ENCODE assay signal across 17 mouse cellular contexts in the genomic region with DNA sequence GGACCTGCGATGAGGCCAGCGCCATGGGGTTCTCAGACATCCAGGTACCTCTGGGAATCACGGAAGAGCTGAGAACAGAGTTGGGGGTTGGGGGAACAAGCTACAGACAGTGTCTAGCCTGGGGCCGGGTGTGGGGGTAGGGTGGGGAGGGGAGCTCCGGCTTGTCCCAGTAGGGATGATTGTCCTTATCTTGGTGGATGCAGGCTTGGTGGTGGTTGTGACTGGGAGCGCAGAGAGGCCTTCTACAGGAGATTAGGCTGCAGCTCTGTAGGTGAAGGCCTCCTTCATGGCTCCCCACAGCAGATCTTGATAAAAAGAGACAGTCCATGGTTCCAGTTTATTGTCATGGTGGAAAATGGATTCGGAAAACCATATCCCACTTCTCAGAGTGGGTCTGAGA. TPM values are rescaled to one million over a fixed set of nuclear protein-coding genes. Genes with fewer than 3 reads are reported as not detected.
A peak's percentile ranks its signal among the peaks of the same experiment; 100 is the strongest.
DNase-seq lines count a peak whose midpoint lies in the region; ATAC-seq and TF ChIP-seq lines count a peak whose summit lies in the region.
"Had no signal": no experiment of that assay in that cellular context is flagged by ENCODE, and none has a peak within 500 bp of the region (broad histone marks: within the 10 kb centered on the region; RNA-seq: fewer than 3 reads in every experiment).

No protein-coding gene starts in this region.

- peak overlapping the region; percentile 92 for H3K27ac ChIP-seq in liver, embryonic 14.5 days
- H3K27ac ChIP-seq in hindbrain, postnatal 0 days = no peak overlapping the region
- H3K27ac ChIP-seq: embryonic facial prominence, embryonic 10.5 days; hindbrain, embryonic 10.5 days; limb, embryonic 13.5 days had no signal

- peaks cover 49 to 55% of the 10 kb centered on the region in 2 experiments for H3K4me1 ChIP-seq in liver, embryonic 14.5 days (replicated peaks; ENCODE audit: control insufficient read depth in 2 of 2, insufficient read depth in 2 of 2, low read length in 1 of 2)
- peaks cover 4% of the 10 kb centered on the region; the same call in 1 of the 2 replicates for H3K4me1 ChIP-seq in hindbrain, postnatal 0 days (ENCODE audit: insufficient read depth, low read length)

- DNase-seq in spleen, adult 12 weeks (ENCODE audit: low spot score) = peak; percentile 36
- no peak for DNase-seq in spleen, adult 18-20 months
- DNase-seq in liver, embryonic 14.5 days (ENCODE audit: low read depth in 3 of 3, low spot score in 3 of 3) = peak; percentile 86 to 90 (median 88)
- no peak for DNase-seq in ovary, adult 18-20 months (ENCODE audit: low spot score)
- no peak for DNase-seq in gastrocnemius, postnatal 4 days (ENCODE audit: low spot score in 2 of 2)
- no peak for DNase-seq in hindbrain, postnatal 0 days (ENCODE audit: low spot score)
- DNase-seq: cerebellum, postnatal 10 days; kidney, adult 11 months; kidney, postnatal 4 days; lung, postnatal 14 days; midbrain, embryonic 14.5 days had no signal

- H3K4me3 ChIP-seq in liver, embryonic 14.5 days (ENCODE audit: insufficient read depth in 1 of 2, low read depth in 2 of 2, low read length in 2 of 2) = peak overlapping the region; percentile 35; a peak in 3 of 4 replicates
- H3K4me3 ChIP-seq in hindbrain, postnatal 0 days (ENCODE audit: low read length) = no peak overlapping the region
- H3K4me3 ChIP-seq: embryonic facial prominence, embryonic 10.5 days; forebrain, embryonic 10.5 days; hindbrain, embryonic 10.5 days; limb, embryonic 13.5 days had no signal

- WGBS in liver, embryonic 14.5 days (ENCODE audit: insufficient replicate concordance) = 16% methylated on average over 5 of the region's 7 CpGs
- 73% methylated on average over 7 of the region's 7 CpGs for WGBS in hindbrain, postnatal 0 days

- peak; percentile 78; the same call in 1 of the 2 replicates for ATAC-seq in common myeloid progenitor, adult 5-6 weeks (replicated peaks; ENCODE audit: low read depth, poor library complexity, severe bottlenecking)
- peak; percentile 99 for ATAC-seq in liver, embryonic 14.5 days (ENCODE audit: insufficient read depth)
- ATAC-seq in hindbrain, postnatal 0 days = no peak
- ATAC-seq: Patski had no signal

- peak overlapping the region; percentile 70 for H3K4me2 ChIP-seq in liver, embryonic 14.5 days (ENCODE audit: low read depth)
- no peak overlapping the region for H3K4me2 ChIP-seq in hindbrain, postnatal 0 days (ENCODE audit: low read depth, low read length)
- H3K4me2 ChIP-seq: limb, embryonic 13.5 days had no signal

- peak; percentile 93 for TF ChIP-seq EP300 in liver, embryonic 14.5 days (IDR thresholded peaks at IDR 0.05; ENCODE audit: low read depth)

- no peaks in the 10 kb centered on the region for H3K9me3 ChIP-seq in liver, embryonic 14.5 days (ENCODE audit: control insufficient read depth, low read length)
- no peaks in the 10 kb centered on the region for H3K9me3 ChIP-seq in hindbrain, postnatal 0 days (ENCODE audit: low read length)
- H3K9me3 ChIP-seq: embryonic facial prominence, embryonic 10.5 days; forebrain, embryonic 10.5 days; hindbrain, embryonic 10.5 days; limb, embryonic 13.5 days had no signal

- no peaks in the 10 kb centered on the region for H3K27me3 ChIP-seq in liver, embryonic 14.5 days (ENCODE audit: control insufficient read depth, insufficient read depth, low read length)
- no peaks in the 10 kb centered on the region for H3K27me3 ChIP-seq in hindbrain, postnatal 0 days (ENCODE audit: insufficient read depth, low read length)
- H3K27me3 ChIP-seq: limb, embryonic 13.5 days; Patski had no signal

- TF ChIP-seq CTCF in liver, embryonic 14.5 days (IDR thresholded peaks at IDR 0.05; ENCODE audit: low read depth) = no peak
- no peak for TF ChIP-seq CTCF in hindbrain, postnatal 0 days (IDR thresholded peaks at IDR 0.05; ENCODE audit: low read depth)

- peak overlapping the region; percentile 61 for H3K9ac ChIP-seq in liver, embryonic 14.5 days (replicated peaks)
- no peak overlapping the region for H3K9ac ChIP-seq in hindbrain, postnatal 0 days (replicated peaks; ENCODE audit: low read length)
- H3K9ac ChIP-seq: limb, embryonic 13.5 days had no signal

- no peaks in the 10 kb centered on the region for H3K36me3 ChIP-seq in liver, embryonic 14.5 days (replicated peaks; ENCODE audit: control insufficient read depth, insufficient read depth, low read depth)
- H3K36me3 ChIP-seq in hindbrain, postnatal 0 days (ENCODE audit: insufficient read depth, low read length) = no peaks in the 10 kb centered on the region
- H3K36me3 ChIP-seq: embryonic facial prominence, embryonic 10.5 days; forebrain, embryonic 10.5 days; hindbrain, embryonic 10.5 days; limb, embryonic 13.5 days had no signal

RNA-seq across cellular contexts. Expression of a gene that starts 8.5 kb away (rescaled TPM):
- 34.0 and 40.4 TPM in 2 replicates for total RNA-seq in common myeloid progenitor, adult 5-6 weeks (2017)
- polyA plus RNA-seq in liver, embryonic 14.5 days (2012; rRNA removed) = 20.8 and 29.9 TPM in 2 replicates
- 22.2 TPM in 2 replicates for polyA plus RNA-seq in liver, embryonic 14.5 days (2014; fragmentation: Nextera tagmentation; extraction: Ambion mirVana)
- 10 to 100 TPM; 25.1 to 28.4 TPM for total RNA-seq in gastrocnemius, postnatal 4 days (2021)
- total RNA-seq in hindbrain, postnatal 0 days (2014; rRNA removed) = 12.0 and 14.4 TPM in 2 replicates
- polyA plus RNA-seq in hindbrain, postnatal 0 days (2015; fragmentation: Nextera tagmentation; extraction: Ambion mirVana) = 26.2 and 29.1 TPM in 2 replicates

Comparison
In these comparisons a context has a peak if more than half of its experiments do, and no peak if none do; other contexts are left out.
1. DNase-seq: peak in spleen, adult 12 weeks (single experiment) and liver, embryonic 14.5 days (3 of 3); none in spleen, adult 18-20 months (0 of 2), ovary, adult 18-20 months (single experiment), gastrocnemius, postnatal 4 days (0 of 2) and hindbrain, postnatal 0 days (single experiment).